Mouse (Mus musculus) left cerebral cortex, adult 2 months (tissue): Measurements from ENCODE around the gene Cdc37. TPM values are rescaled to one million over a fixed set of nuclear protein-coding genes. Genes with fewer than 3 reads are reported as not detected.

Source experiments
- DNase-seq, 2 experiments: peaks; one replicate each; pipeline ENCODE4 v3.0.0; 2021 to 2022; ENCODE audit warnings: low spot score in 2 of 2, mixed read lengths in 1 of 2; ENCODE audit errors: extremely low spot score in 1 of 2
- H3K27ac ChIP-seq: fragments of 200-600 bp; 2 replicates; pipeline ENCODE4 v1.8.1; 2022
- H3K4me3 ChIP-seq: fragments of 200-600 bp; 2 replicates; pipeline ENCODE4 v1.8.1; 2022
- CTCF ChIP-seq: fragments of 200-600 bp; IDR thresholded peaks from 2 replicates; pipeline ENCODE4 v1.8.1; 2022; ENCODE audit warnings: antibody characterized with exemption, mild to moderate bottlenecking, moderate library complexity
- intact Hi-C: fragments of 180-260 bp; cut with DNase I; formaldehyde crosslinking; loops from one replicate; pipeline ENCODE4 v1.15.1; 2025
- total RNA-seq, 2 experiments: library from RNA; stranded (reverse); gene quantifications; 2 replicates each; pipeline ENCODE4 v1.2.3; 2021

The Cdc37 gene
- total RNA-seq, 2 experiments from 2014 or later: 141 to 143 TPM

- H3K4me3 ChIP-seq: no peak overlapping the region; the same call in 1 of the 2 replicates
- no peak for DNase-seq
- intact Hi-C loops: no loop called here
- H3K27ac ChIP-seq: no peak overlapping the region
- no peak for TF ChIP-seq CTCF
Measured at GRCm38 (mm10) chr9:21184733-21185132, 35.0 kb upstream of the Cdc37 start.

GRCm38 (mm10) chr9:21183905-21184413 lies 34.2 kb upstream of the Cdc37 start:
- TF ChIP-seq CTCF: no peak
- intact Hi-C loops: no loop called here
- DNase-seq: peak in 1 of 2 experiments; percentile 33
- Histone ChIP-seq H3K4me3 (peak overlapping the region; percentile 47), H3K27ac (no peak overlapping the region)

- Histone ChIP-seq H3K4me3 (no peak overlapping the region), H3K27ac (no peak overlapping the region)
- DNase-seq: no peak
- intact Hi-C loops: no loop called here
- no peak for TF ChIP-seq CTCF
Measured at GRCm38 (mm10) chr9:21183421-21183820, 33.6 kb upstream of the Cdc37 start.

- DNase-seq: no peak
- H3K27ac ChIP-seq: no peak overlapping the region
- no peak for TF ChIP-seq CTCF
- H3K4me3 ChIP-seq: peak overlapping the region; percentile 27; the same call in 1 of the 2 replicates
- intact Hi-C loops: no loop called here
Measured at GRCm38 (mm10) chr9:21181421-21182220, 31.8 kb upstream of the Cdc37 start.

GRCm38 (mm10) chr9:21180841-21181240 lies 31.1 kb upstream of the Cdc37 start:
- no peak overlapping the region for H3K27ac ChIP-seq
- intact Hi-C loops: no loop called here
- H3K4me3 ChIP-seq: no peak overlapping the region
- no peak for TF ChIP-seq CTCF
- DNase-seq: no peak

GRCm38 (mm10) chr9:21180402-21180801 lies 30.6 kb upstream of the Cdc37 start:
- no peak overlapping the region for H3K4me3 ChIP-seq

GRCm38 (mm10) chr9:21172364-21172763 lies 22.6 kb upstream of the Cdc37 start:
- Histone ChIP-seq H3K27ac (no peak overlapping the region), H3K4me3 (no peak overlapping the region)
- intact Hi-C loops: no loop called here
- no peak for DNase-seq
- no peak for TF ChIP-seq CTCF

More at GRCm38 (mm10) chr9:21180402-21180801, 30.6 kb upstream of the Cdc37 start:
- intact Hi-C loops: no loop called here
- DNase-seq: no peak
- no peak overlapping the region for H3K27ac ChIP-seq
- TF ChIP-seq CTCF: no peak

GRCm38 (mm10) chr9:21169157-21169556 lies 19.4 kb upstream of the Cdc37 start:
- TF ChIP-seq CTCF: no peak
- Histone ChIP-seq H3K27ac (no peak overlapping the region), H3K4me3 (no peak overlapping the region)
- DNase-seq: no peak
- intact Hi-C loops: loop anchor here (1.0 kb wide), 1 partner anchor 20 kb away; the partner anchor contains the start of gene Cdc37

GRCm38 (mm10) chr9:21168161-21169123 lies 18.7 kb upstream of the Cdc37 start:
- TF ChIP-seq CTCF: peak; percentile 80
- intact Hi-C loops: loop anchor here (1.0 kb wide), 1 partner anchor 19 kb away; the partner anchor contains the start of gene Cdc37
- peak overlapping the region; percentile 27 for H3K4me3 ChIP-seq
- H3K27ac ChIP-seq: peak overlapping the region; percentile 71
- peak; percentile 69 to 75 for DNase-seq

GRCm38 (mm10) chr9:21167140-21168097 lies 17.6 kb upstream of the Cdc37 start:
- no peak for TF ChIP-seq CTCF
- intact Hi-C loops: loop anchor here (2.0 kb wide), 1 partner anchor 29 kb away; no protein-coding TSS in a partner anchor
- Histone ChIP-seq H3K27ac (peak overlapping the region; percentile 94), H3K4me3 (peak overlapping the region; percentile 58)
- no peak for DNase-seq
